19 mouse cellular contexts compared by ENCODE assay signal in the genomic region with DNA sequence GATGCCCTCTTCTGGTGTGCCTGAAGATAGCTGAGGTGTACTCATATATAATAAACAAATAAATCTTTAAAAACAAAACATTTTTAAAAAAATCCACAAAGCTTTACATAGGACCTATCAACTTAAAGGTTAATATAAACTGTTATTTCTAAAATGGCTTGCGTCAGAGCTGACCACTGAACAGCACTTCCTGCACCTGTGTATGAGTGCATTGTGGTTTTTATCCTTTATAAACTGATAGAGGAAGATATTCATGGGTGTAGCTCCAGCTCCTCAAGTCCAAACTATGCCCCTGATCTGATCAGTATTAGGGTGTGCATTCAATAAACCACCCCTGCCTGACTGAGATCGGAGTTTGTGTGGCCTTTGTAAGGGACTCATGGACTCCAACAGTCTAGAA. TPM values are rescaled to one million over a fixed set of nuclear protein-coding genes. Genes with fewer than 3 reads are reported as not detected.
DNase-seq lines count a peak whose midpoint lies in the region; ATAC-seq and TF ChIP-seq lines count a peak whose summit lies in the region.
"Had no signal": no experiment of that assay in that cellular context is flagged by ENCODE, and none has a peak within 500 bp of the region (broad histone marks: within the 10 kb centered on the region; RNA-seq: fewer than 3 reads in every experiment).

No protein-coding gene starts in this region.

- H3K27me3 ChIP-seq in MEL (ENCODE audit: control insufficient read depth in 1 of 2, insufficient read depth in 2 of 2, low read length in 2 of 2): no peaks in the 10 kb centered on the region
- no peaks in the 10 kb centered on the region for H3K27me3 ChIP-seq in heart, embryonic 11.5 days (ENCODE audit: control insufficient read depth, insufficient read depth, low read length)
- H3K27me3 ChIP-seq: embryonic facial prominence, embryonic 13.5 days; forebrain, embryonic 12.5 days; heart, embryonic 12.5 days; hindbrain, embryonic 15.5 days; Patski had no signal

- H3K27ac ChIP-seq in layer of hippocampus, adult 2 months: no peak overlapping the region
- H3K27ac ChIP-seq in MEL (ENCODE audit: control insufficient read depth, low read depth, low read length): peak overlapping the region; percentile 67
- H3K27ac ChIP-seq in heart, embryonic 11.5 days (ENCODE audit: low read depth, low read length): no peak overlapping the region
- H3K27ac ChIP-seq: embryonic facial prominence, embryonic 13.5 days; forebrain, embryonic 12.5 days; hindbrain, embryonic 15.5 days had no signal

- WGBS in heart, embryonic 11.5 days (ENCODE audit: insufficient replicate concordance): 92% methylated on average over 2 of the region's 2 CpGs

- no peak overlapping the region for H3K4me3 ChIP-seq in layer of hippocampus, adult 2 months
- H3K4me3 ChIP-seq in MEL (ENCODE audit: control insufficient read depth in 1 of 2, insufficient read depth in 1 of 2, low read depth in 2 of 2, low read length in 2 of 2): no peak overlapping the region; a peak in 1 of 4 replicates
- H3K4me3 ChIP-seq in heart, embryonic 11.5 days (ENCODE audit: low read depth, low read length): no peak overlapping the region
- H3K4me3 ChIP-seq: embryonic facial prominence, embryonic 13.5 days; forebrain, embryonic 12.5 days; heart, embryonic 12.5 days; hindbrain, embryonic 15.5 days had no signal

- no peak; a peak in 1 of 4 replicates for TF ChIP-seq EP300 in MEL (IDR thresholded peaks at IDR 0.05; ENCODE audit: low read depth in 1 of 2, low read length in 2 of 2)

- peaks cover 0 to 10% of the 10 kb centered on the region in 2 experiments; a peak in 2 of 4 replicates for H3K36me3 ChIP-seq in MEL (ENCODE audit: control insufficient read depth in 1 of 2, insufficient read depth in 2 of 2, low read length in 2 of 2)
- no peaks in the 10 kb centered on the region for H3K36me3 ChIP-seq in heart, embryonic 11.5 days (ENCODE audit: control insufficient read depth, insufficient read depth, low read length)
- H3K36me3 ChIP-seq: embryonic facial prominence, embryonic 13.5 days; forebrain, embryonic 12.5 days; heart, embryonic 12.5 days; hindbrain, embryonic 15.5 days had no signal

- no peak for TF ChIP-seq POLR2A in MEL (IDR thresholded peaks at IDR 0.05; ENCODE audit: control insufficient read depth in 1 of 2, insufficient read depth in 1 of 2, low read depth in 1 of 2, low read length in 2 of 2, poor library complexity in 1 of 2)

- no peak for TF ChIP-seq RAD21 in MEL (IDR thresholded peaks at IDR 0.05; ENCODE audit: low read depth, low read length)

- no peak for DNase-seq in layer of hippocampus, adult 2 months (ENCODE audit: low spot score in 2 of 2)
- DNase-seq in layer of hippocampus, adult 11-12 months (ENCODE audit: low spot score): no peak
- no peak for DNase-seq in MEL (ENCODE audit: low read depth, low spot score)
- no peak for DNase-seq in lung, postnatal 36 days
- DNase-seq: adrenal gland, postnatal 14 days; cerebellum, adult 18-20 months; cerebellum, adult 9-11 months; cerebellum, postnatal 36 days; gastrocnemius, postnatal 25 days; heart, adult 18-20 months had no signal

- H3K4me1 ChIP-seq in MEL (ENCODE audit: control insufficient read depth in 1 of 2, insufficient read depth in 2 of 2, low read length in 2 of 2): peaks cover 13 to 18% of the 10 kb centered on the region in 2 experiments
- no peaks in the 10 kb centered on the region for H3K4me1 ChIP-seq in heart, embryonic 11.5 days (ENCODE audit: control insufficient read depth, insufficient read depth, low read length)
- H3K4me1 ChIP-seq: hindbrain, embryonic 15.5 days had no signal

- no peak overlapping the region for H3K4me2 ChIP-seq in heart, embryonic 11.5 days
- H3K4me2 ChIP-seq: embryonic facial prominence, embryonic 13.5 days; forebrain, embryonic 12.5 days; heart, embryonic 12.5 days; hindbrain, embryonic 15.5 days had no signal

- H3K79me2 ChIP-seq in MEL (ENCODE audit: control insufficient read depth, insufficient read depth, low read length, poor library complexity): no peaks in the 10 kb centered on the region

- TF ChIP-seq CTCF in layer of hippocampus, adult 2 months (conservative IDR thresholded peaks at IDR 0.05): 0 out of 2 replicates have a peak, but pooled peaks have one; percentile 3
- TF ChIP-seq CTCF in MEL (IDR thresholded peaks at IDR 0.05 in 2 of 3, conservative IDR thresholded peaks at IDR 0.05 in 1 of 3; ENCODE audit: control insufficient read depth in 1 of 3, insufficient read depth in 1 of 3, low read depth in 2 of 3, low read length in 3 of 3, poor library complexity in 1 of 3, severe bottlenecking in 1 of 3): no peak

- ATAC-seq in megakaryocyte-erythroid progenitor cell, adult 5-6 weeks (replicated peaks; ENCODE audit: low FRiP score, low TSS enrichment, poor library complexity, severe bottlenecking): peak; percentile 24
- ATAC-seq in heart, embryonic 11.5 days (replicated peaks; ENCODE audit: insufficient number of reproducible peaks, low FRiP score, low TSS enrichment): no peak
- ATAC-seq: activated CD4-positive, CD25-positive, alpha-beta regulatory T cell, adult 4 months; forebrain, embryonic 16.5 days had no signal

- H3K9me3 ChIP-seq in MEL (replicated peaks; ENCODE audit: insufficient read depth, low read length): no peaks in the 10 kb centered on the region
- no peaks in the 10 kb centered on the region for H3K9me3 ChIP-seq in heart, embryonic 11.5 days (replicated peaks; ENCODE audit: control insufficient read depth, low read length)
- H3K9me3 ChIP-seq: embryonic facial prominence, embryonic 13.5 days; forebrain, embryonic 12.5 days; heart, embryonic 12.5 days; hindbrain, embryonic 15.5 days had no signal

- H3K9ac ChIP-seq in MEL (ENCODE audit: control insufficient read depth, low read depth, low read length, poor library complexity, severe bottlenecking): peak overlapping the region; percentile 20
- no peak overlapping the region for H3K9ac ChIP-seq in heart, embryonic 11.5 days (ENCODE audit: low read depth, low read length)
- H3K9ac ChIP-seq: embryonic facial prominence, embryonic 13.5 days; forebrain, embryonic 12.5 days; heart, embryonic 12.5 days; hindbrain, embryonic 15.5 days had no signal

TF ChIP-seq in MEL, 35 proteins besides CTCF, POLR2A, EP300 and RAD21:
- no peak for TF ChIP-seq SIN3A (IDR thresholded peaks at IDR 0.05; ENCODE audit: low read length)
- no peak for TF ChIP-seq MXI1 (IDR thresholded peaks at IDR 0.05; ENCODE audit: low read depth, low read length)
- TF ChIP-seq CHD2 (IDR thresholded peaks at IDR 0.05; ENCODE audit: low read length): no peak
- no peak for TF ChIP-seq BHLHE40 (IDR thresholded peaks at IDR 0.05; ENCODE audit: borderline replicate concordance, low read depth, low read length)
- no peak for TF ChIP-seq MYB (IDR thresholded peaks at IDR 0.05; ENCODE audit: low read depth, low read length)
- no peak for TF ChIP-seq POLR2AphosphoS5 (IDR thresholded peaks at IDR 0.05; ENCODE audit: borderline replicate concordance, low read depth, low read length)
TF ChIP-seq in MEL: peak in this region for 0.

RNA-seq across cellular contexts. Expression of a gene that starts 38.6 kb away (rescaled TPM):
- total RNA-seq in layer of hippocampus, adult 2 months (2021): 10 to 100 TPM; 66.6 to 68.7 TPM
- total RNA-seq in MEL (2012; rRNA removed): 533 and 601 TPM in 2 replicates
- polyA plus RNA-seq in MEL (2012; ENCODE audit: insufficient read depth in 1 of 2, insufficient read length in 2 of 2, low read depth in 1 of 2, low replicate concordance in 2 of 2, missing spikeins in 1 of 2): 10 to 100 TPM in 1 of 2 experiments, not detected in 1; 43.2 TPM
- total RNA-seq in megakaryocyte-erythroid progenitor cell, adult 5-6 weeks (2014; fragmentation: Nextera tagmentation): 494 and 673 TPM in 2 replicates
- total RNA-seq in megakaryocyte-erythroid progenitor cell, adult 5-6 weeks (2017): 307 and 371 TPM in 2 replicates
- 55.2 and 69.9 TPM in 2 replicates for polyA plus RNA-seq in heart, embryonic 11.5 days (2014; fragmentation: Nextera tagmentation; extraction: Ambion mirVana)

RNA-seq across cellular contexts. Expression of a gene that starts 48.0 kb away (rescaled TPM):
- total RNA-seq in layer of hippocampus, adult 2 months (2021): 10 to 100 TPM; 36.2 to 40.0 TPM
- 8.0 and 10.6 TPM in 2 replicates for total RNA-seq in MEL (2012; rRNA removed)
- 1 to 10 TPM in 1 of 2 experiments, not detected in 1; 8.5 TPM for polyA plus RNA-seq in MEL (2012; ENCODE audit: insufficient read depth in 1 of 2, insufficient read length in 2 of 2, low read depth in 1 of 2, low replicate concordance in 2 of 2, missing spikeins in 1 of 2)
- 29.1 and 44.1 TPM in 2 replicates for total RNA-seq in megakaryocyte-erythroid progenitor cell, adult 5-6 weeks (2014; fragmentation: Nextera tagmentation)
- 19.2 and 23.6 TPM in 2 replicates for total RNA-seq in megakaryocyte-erythroid progenitor cell, adult 5-6 weeks (2017)
- 20.0 and 20.6 TPM in 2 replicates for polyA plus RNA-seq in heart, embryonic 11.5 days (2014; fragmentation: Nextera tagmentation; extraction: Ambion mirVana)
